Mouse (Mus musculus) right cerebral cortex, adult 2 months (tissue): ENCODE data around the gene Zfp467.
A peak's percentile ranks its signal among the peaks of the same experiment; 100 is the strongest.

Source experiments
- DNase-seq, 2 experiments: peaks; one replicate each; pipeline ENCODE4 v3.0.0; 2021 to 2022; ENCODE audit warnings: low spot score in 2 of 2

Zfp467 gene

GRCm38 (mm10) chr6:48445181-48446101 lies at the start of gene Zfp467:
Gene Zfp467 (minus strand): TSS chr6:48445825.
- peak; percentile 32 to 47 for DNase-seq

- no peak for DNase-seq
These were observed 47.6 kb upstream of the Zfp467 start for GRCm38 (mm10) chr6:48493136-48493730.

- no peak for DNase-seq
These were observed 45.7 kb upstream of the Zfp467 start for GRCm38 (mm10) chr6:48491361-48491760.

GRCm38 (mm10) chr6:48489741-48490140 lies 44.1 kb upstream of the Zfp467 start:
- DNase-seq, result no peak

- DNase-seq, result no peak
These were observed 42.4 kb upstream of the Zfp467 start for GRCm38 (mm10) chr6:48487747-48488725.

- no peak for DNase-seq
These were observed 36.9 kb upstream of the Zfp467 start for GRCm38 (mm10) chr6:48482501-48482900.

- no peak for DNase-seq
These were observed 32.8 kb upstream of the Zfp467 start for GRCm38 (mm10) chr6:48478446-48478845.

- no peak for DNase-seq
These were observed 25.1 kb upstream of the Zfp467 start for GRCm38 (mm10) chr6:48470739-48471138.

GRCm38 (mm10) chr6:48467490-48467889 lies 21.9 kb upstream of the Zfp467 start:
- DNase-seq, result no peak

GRCm38 (mm10) chr6:48466715-48467114 lies 21.1 kb upstream of the Zfp467 start:
- no peak for DNase-seq

- peak; percentile 55 to 73 for DNase-seq
These were observed 19.5 kb upstream of the Zfp467 start for GRCm38 (mm10) chr6:48464966-48465679.

GRCm38 (mm10) chr6:48452771-48453170 lies 7.1 kb upstream of the Zfp467 start:
- no peak for DNase-seq

GRCm38 (mm10) chr6:48452151-48452550 lies 6.5 kb upstream of the Zfp467 start:
- DNase-seq, result no peak

GRCm38 (mm10) chr6:48448527-48448926 lies 2.9 kb upstream of the Zfp467 start:
- DNase-seq, result no peak

- DNase-seq, result no peak
These were observed 2.3 kb upstream of the Zfp467 start, which contains the start of gene Sspo for GRCm38 (mm10) chr6:48447929-48448328. Gene Sspo (plus strand): TSS chr6:48448229.

GRCm38 (mm10) chr6:48446896-48447295 lies 1.3 kb upstream of the Zfp467 start:
- DNase-seq, result no peak

GRCm38 (mm10) chr6:48446256-48446655 lies 631 bp upstream of the Zfp467 start:
- no peak for DNase-seq

- peak in 1 of 2 experiments; percentile 61 for DNase-seq
These were observed 1.1 kb downstream of the Zfp467 start for GRCm38 (mm10) chr6:48444310-48445180.

GRCm38 (mm10) chr6:48443592-48444309 lies 1.9 kb downstream of the Zfp467 start:
- DNase-seq, result peak; percentile 79
